Mouse (Mus musculus): ENCODE data around the gene Ggps1. TPM values are rescaled to one million over a fixed set of nuclear protein-coding genes. Genes with fewer than 3 reads are reported as not detected.

Ggps1 gene
- 10 to 100 TPM; 21.5 to 24.5 (median 23.2) TPM for total RNA-seq (2022)

DNA sequence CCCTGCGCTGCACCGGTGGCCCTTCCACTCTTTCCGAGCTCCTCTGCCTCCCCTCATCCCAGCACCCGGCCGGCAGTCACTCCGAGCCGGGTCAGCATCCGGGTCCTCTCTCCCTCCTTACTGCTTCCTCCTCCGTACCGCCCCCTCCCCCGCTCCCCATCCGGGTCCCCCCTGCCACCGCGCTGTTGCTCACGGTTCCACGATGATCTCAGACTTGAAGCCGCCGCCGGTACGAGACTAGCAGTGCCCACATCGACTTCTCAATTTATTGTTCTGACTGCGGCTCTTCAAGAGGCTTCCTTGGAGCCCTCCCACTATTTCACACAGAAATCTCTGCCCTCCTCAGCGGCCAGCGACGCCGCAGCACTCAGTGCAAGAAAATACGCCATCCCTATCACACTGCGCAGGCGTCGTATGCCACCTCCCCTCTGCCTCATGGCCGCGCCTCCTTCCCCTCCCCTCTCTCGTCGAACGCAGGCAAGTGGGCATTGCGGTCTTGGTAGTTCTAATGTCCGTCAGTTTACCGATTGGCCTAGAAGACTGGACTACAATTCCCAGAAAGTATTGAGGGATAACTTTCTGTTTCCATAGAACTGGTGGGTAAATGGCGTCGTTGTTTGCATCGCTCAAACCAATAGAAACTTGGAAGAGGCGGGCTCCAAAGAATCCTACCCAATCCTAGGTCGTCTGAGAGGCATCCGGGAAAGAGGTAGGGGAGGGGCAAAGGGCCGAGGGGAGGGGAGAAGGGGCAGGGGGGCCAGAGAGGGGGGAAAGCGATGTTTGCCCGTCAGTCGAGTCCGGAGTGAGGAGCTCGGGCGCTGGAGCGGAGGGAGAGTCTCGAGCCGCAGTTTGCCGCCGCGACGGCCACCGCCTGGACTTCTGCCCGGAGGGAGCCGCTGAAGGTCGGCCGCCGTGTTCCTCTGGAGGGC is at the start of gene Ggps1, which contains the start of gene Arid4b:
Ggps1 (minus strand) TSS at position 476 of the 929 bp plus-strand sequence.
Arid4b (plus strand) TSS at position 220 of the 929 bp plus-strand sequence.
- peak; percentile 98 for DNase-seq (ENCODE audit: low spot score)

DNA sequence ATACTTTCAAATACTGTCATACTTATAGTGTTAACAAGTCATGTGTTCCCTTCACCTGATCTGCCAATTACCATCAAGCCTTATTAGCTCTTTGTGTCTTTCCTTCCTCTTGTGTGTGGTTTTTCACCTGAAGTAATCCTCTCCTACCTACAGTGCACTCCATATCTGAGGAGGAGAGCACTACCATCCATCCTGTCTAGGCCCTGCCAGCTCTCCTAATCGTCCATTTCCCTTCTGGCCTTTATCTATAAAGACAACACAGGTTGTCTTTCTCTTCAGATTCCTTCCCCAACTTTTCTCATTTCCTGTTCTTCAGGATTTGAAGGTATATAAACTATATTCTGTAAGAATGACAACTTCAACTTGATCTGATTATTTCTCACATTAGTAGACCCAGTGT is 47.9 kb upstream of the Ggps1 start:
- no peak for DNase-seq (ENCODE audit: low spot score)

GRCm38 (mm10) chr13:14110154-14110873 is 47.0 kb upstream of the Ggps1 start:
- DNase-seq (ENCODE audit: low spot score) = no peak

DNA sequence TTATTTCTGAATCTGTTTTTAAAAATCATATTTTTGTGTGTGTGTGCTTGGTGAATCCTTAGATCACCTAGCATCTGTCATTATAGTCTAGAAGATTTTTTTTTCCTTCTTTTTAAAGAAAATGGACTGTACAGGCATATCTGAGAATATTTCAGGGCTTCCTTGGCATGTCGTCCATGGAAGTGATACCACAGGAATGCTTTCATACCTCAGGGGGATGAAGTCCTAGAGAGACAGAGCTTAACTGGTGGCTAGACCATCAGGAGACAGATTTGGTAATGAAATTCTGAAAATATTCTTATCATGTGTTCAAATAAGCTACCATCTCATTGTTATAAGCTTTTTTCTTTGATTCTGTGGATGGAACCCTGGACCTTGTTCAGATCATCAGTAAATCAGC is 39.7 kb upstream of the Ggps1 start:
- DNase-seq (ENCODE audit: low spot score) = no peak

- no peak for DNase-seq (ENCODE audit: low spot score)
Measured at GRCm38 (mm10) chr13:14088669-14089068, 25.4 kb upstream of the Ggps1 start.

DNA sequence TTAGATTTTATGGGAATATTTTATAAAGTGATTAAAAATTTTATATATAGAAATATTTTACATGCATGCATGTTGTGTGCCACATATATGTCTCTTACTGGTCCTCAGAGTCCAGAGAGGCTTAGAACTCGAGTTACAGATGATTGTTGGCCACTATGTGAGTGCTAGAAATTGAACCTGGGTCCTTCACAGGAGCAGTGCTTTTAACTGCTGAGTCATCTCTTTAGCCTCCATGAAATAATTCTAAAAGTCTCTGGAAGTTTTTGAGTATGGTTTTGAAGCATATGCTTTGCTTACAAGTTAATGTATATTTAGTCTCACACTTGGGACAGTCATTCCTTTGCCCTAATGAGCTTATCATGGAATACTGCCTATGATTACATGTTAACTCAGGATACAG is 12.0 kb upstream of the Ggps1 start:
- DNase-seq (ENCODE audit: low spot score) = no peak

- DNase-seq (ENCODE audit: low spot score) = no peak
Measured at GRCm38 (mm10) chr13:14074371-14074770, 11.1 kb upstream of the Ggps1 start.

- DNase-seq (ENCODE audit: low spot score) = no peak
Measured at GRCm38 (mm10) chr13:14069291-14069690, 6.0 kb upstream of the Ggps1 start.

DNA sequence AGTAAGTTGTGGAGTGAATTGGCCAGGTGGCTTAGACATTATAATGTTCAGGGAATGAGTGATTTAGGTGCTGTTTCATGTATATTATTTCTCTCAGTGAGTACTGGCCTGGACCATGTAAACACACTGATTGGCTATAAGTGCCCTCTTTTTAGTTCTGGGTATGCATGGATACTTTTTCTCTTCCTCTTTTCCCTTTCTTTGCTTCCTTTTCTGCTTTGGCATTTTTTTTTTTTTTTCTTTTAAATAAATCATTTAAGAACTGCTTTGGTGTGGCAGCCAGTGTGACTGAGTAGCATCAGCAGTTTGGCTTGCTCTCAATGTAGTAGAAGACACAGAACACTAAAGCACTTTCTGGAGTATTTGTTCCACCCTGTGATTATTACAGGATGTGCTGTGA is 4.7 kb upstream of the Ggps1 start:
- no peak for DNase-seq (ENCODE audit: low spot score)

- no peak for DNase-seq (ENCODE audit: low spot score)
Measured at GRCm38 (mm10) chr13:14065701-14066100, 2.4 kb upstream of the Ggps1 start.

- no peak for DNase-seq (ENCODE audit: low spot score)
Measured at GRCm38 (mm10) chr13:14065028-14065380, 1.7 kb upstream of the Ggps1 start.

DNA sequence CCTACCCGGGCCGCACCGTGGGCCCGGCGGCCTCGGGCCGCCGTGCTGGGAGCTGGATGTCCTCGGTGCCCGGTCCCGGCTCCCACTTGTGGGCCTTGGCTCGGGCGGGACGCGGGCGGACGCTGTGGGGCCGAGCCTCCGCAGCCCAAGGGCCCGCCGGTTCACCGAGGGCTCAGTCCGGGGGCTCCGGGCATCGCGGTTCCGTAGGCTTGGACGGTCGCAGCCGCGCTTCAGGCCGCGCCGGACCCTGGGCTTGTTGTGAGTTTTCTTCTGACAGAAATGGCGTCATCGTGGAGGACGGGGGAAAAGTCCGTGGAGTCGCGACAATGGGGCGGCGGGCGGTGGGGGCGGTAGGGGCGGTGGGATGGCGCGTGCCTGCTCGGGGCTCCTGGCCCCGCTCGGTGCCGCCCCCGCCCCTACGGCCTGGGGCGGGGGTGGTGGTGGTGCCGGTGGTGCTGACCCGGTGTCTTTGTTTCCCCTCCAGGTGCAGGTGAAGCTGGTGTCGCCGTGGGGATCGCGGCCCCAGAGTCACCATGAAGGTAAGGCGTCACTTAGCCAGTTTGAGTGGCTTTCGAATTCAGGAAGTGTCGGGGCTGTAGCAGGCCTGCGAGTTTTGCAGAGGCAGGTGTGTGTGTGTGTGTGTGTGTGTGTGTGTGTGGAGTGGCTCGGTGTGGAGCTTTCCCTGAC is 1.2 kb upstream of the Ggps1 start:
- DNase-seq (ENCODE audit: low spot score) = peak; percentile 28

- no peak for DNase-seq (ENCODE audit: low spot score)
Measured at GRCm38 (mm10) chr13:14063942-14064271, 619 bp upstream of the Ggps1 start.

GRCm38 (mm10) chr13:14062209-14063012 is 877 bp downstream of the Ggps1 start:
- DNase-seq (ENCODE audit: low spot score) = peak; percentile 6

DNA sequence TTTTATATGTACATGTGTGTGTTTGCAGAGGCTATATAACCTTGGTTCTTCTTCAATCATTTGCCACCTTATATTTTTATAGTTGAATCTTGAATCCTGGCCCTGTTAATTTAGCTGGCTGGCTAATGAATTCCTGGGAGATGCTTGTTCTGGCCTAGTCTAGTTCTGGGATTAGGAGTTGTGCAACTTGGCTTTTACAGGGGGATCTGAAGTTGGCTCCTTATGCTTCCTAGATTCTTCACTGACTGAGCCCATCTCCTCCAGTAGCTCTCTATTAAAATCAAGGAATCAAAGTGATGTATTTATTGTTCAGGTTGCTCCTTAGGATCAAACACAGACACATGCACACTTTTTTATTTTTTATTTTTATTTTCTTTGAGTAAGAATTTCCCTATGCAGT is 3.7 kb downstream of the Ggps1 start:
- no peak for DNase-seq (ENCODE audit: low spot score)

DNA sequence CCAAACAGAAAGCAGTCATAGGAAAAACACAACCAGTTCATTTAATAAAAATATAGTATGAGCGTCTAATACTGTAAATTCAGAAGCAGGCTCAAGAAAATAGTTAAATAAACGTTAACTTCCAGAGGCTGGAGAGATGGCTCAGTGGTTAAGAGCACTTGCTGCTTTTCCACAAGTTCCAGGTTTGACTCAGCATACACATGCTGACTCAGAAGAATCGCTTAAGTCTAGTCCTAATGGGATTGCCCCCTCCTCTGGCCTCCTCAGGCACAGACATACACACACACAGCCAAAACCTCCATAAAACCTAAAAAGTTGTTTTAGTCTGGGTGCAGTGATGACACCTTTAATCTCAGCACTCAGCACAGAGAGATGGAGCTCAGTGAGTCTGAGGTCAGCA is 6.5 kb downstream of the Ggps1 start:
- DNase-seq (ENCODE audit: low spot score) = no peak

DNA sequence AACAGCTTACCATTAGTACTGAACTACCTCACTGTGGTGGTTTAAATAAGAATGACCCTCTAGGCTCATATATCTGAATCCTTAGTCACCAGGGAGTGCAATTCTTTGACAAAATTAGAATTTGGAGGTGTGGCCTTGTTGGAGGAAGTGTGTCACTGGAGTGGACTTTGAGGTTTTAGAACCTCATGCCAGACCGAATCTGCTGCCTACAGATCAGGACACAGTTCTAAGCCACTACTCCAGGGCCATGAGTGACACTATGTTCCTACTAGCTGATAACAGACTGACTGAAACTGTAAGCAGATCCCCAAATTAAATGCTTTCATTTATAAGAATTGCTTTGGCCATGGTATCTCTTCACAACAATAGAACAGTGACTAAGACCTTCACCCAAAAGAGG is 13.4 kb downstream of the Ggps1 start:
- no peak for DNase-seq (ENCODE audit: low spot score)

DNA sequence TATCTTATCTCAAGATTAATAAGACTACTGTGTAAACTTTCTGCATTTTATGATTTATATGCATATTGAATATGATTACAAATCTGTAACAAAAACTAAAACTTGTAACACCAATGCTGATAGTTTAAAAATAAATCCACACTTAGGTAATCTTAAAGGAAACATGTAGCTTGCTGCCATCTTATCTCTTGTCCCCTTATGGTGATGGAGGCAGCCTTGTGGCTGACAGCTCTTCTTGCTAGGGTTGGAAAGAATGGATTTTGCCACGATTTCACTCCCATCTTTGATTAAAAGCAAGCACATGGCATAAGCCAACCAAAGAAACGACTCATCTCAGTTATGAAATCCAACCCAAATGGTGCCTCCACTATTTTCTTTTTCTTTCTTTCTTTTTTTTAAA is 18.8 kb downstream of the Ggps1 start:
- DNase-seq (ENCODE audit: low spot score) = no peak

DNA sequence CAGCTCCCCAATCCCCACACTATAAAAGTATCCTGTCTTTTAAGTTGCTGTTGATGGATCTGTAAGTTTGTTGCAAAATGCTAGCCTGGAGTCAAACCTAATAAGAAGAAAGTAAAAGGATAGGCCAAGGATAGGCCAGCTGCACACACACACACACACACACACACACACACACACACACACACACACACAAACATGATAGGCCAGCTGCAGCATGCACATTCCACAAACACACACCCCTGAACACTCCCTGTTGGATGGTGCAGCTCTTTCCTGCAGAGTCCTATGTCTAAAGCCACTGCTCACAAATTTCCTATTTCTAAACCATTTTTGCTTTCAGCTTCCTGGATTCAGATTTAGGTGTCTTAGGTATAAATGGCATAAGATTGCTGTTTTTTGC is 19.4 kb downstream of the Ggps1 start:
- DNase-seq (ENCODE audit: low spot score) = no peak

GRCm38 (mm10) chr13:14040186-14040585 is 23.1 kb downstream of the Ggps1 start:
- peak; percentile 16 for DNase-seq (ENCODE audit: low spot score)

DNA sequence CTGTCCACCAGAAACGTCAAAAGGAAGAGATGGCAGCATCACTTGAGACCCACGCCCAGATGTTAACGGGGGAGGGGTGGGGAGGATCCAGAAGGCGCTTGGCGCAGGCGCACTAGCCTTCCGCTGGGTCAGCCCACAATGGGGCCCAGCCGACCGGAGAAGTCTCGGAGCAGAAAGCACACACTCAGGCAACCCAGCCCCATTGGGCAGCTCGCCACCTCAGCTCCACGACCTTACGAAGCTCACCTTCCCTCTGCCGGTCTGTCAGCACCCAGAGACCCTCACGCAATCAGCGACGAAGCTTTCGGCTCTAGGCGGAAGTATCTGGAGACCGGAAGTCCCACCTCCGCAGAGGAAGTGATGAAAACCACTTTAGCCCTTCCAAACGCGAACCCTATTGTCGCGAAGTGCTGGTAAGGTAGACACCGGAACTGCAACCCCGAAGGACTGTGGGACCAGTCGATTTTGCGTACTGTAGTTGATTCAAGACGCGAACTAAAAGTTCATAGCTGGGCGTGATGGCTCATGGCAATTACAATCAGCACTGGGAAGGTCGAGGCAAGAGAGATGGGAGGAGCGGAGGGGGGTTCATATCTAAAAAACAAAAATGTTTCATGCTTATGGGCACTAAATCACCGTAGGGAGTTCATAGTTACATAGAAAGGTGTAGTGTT is 23.9 kb downstream of the Ggps1 start, which contains the start of gene Tbce:
Tbce (minus strand) TSS at position 347 of the 674 bp plus-strand sequence.
- DNase-seq (ENCODE audit: low spot score) = peak; percentile 92
